Mouse (Mus musculus) midbrain, embryonic 11.5 days (tissue): ENCODE measurements around the gene Col6a3. TPM values are rescaled to one million over a fixed set of nuclear protein-coding genes. Genes with fewer than 3 reads are reported as not detected.

ENCODE experiments used
- ATAC-seq: fragments of 200-750 bp; cut with Nextera tagmentation; 2 replicates; pipeline ENCODE4 v1.8.0; 2017; ENCODE audit warnings: moderate TSS enrichment, moderate library complexity; ENCODE audit not compliant: low FRiP score
- DNase-seq: peaks from one replicate; pipeline ENCODE4 v3.0.0; 2015; ENCODE audit warnings: low spot score; ENCODE audit errors: missing footprints
- H3K27ac ChIP-seq: fragments of 300-500 bp; sonication (generic); 2 replicates; pipeline ENCODE4 v1.5.1; 2014; ENCODE audit warnings: low read depth, low read length
- H3K27me3 ChIP-seq: fragments of 300-500 bp; sonication (generic); 2 replicates; pipeline ENCODE4 v1.6.1; 2014; ENCODE audit warnings: mild to moderate bottlenecking, low read length, moderate library complexity, mixed read lengths; ENCODE audit not compliant: control insufficient read depth, insufficient read depth
- H3K36me3 ChIP-seq: fragments of 300-500 bp; sonication (generic); 2 replicates; pipeline ENCODE4 v1.6.1; 2014; ENCODE audit warnings: mild to moderate bottlenecking, low read length, moderate library complexity, mixed read lengths; ENCODE audit not compliant: control insufficient read depth, insufficient read depth
- H3K4me1 ChIP-seq: fragments of 300-500 bp; sonication (generic); 2 replicates; pipeline ENCODE4 v1.6.1; 2014; ENCODE audit warnings: low read length; ENCODE audit not compliant: control insufficient read depth, insufficient read depth
- H3K4me2 ChIP-seq: fragments of 300-500 bp; sonication (generic); 2 replicates; pipeline ENCODE4 v1.6.1; 2014; ENCODE audit warnings: mild to moderate bottlenecking, moderate library complexity
- H3K4me3 ChIP-seq: fragments of 300-500 bp; sonication (generic); 2 replicates; pipeline ENCODE4 v1.5.1; 2014; ENCODE audit warnings: low read depth, low read length
- H3K9ac ChIP-seq: fragments of 300-500 bp; sonication (generic); 2 replicates; pipeline ENCODE4 v1.6.1; 2014; ENCODE audit warnings: low read length
- H3K9me3 ChIP-seq: fragments of 300-500 bp; sonication (generic); 2 replicates; pipeline ENCODE4 v1.6.1; 2016; ENCODE audit warnings: low read length; ENCODE audit not compliant: control insufficient read depth
- WGBS: fragments of 180-500 bp; shearing (Covaris S2); extraction: QIAGEN DNeasy Blood & Tissue Kit; methylation state at CpG from one replicate; pipeline ENCODE4 v1.1.7; 2014; 5-methylcytosine and 5-hydroxymethylcytosine counted together
- polyA plus RNA-seq: library from polyadenylated mRNA; unstranded; fragments of >200 nt; fragmentation: Nextera tagmentation; extraction: Ambion mirVana; gene quantifications from 2 replicates; pipeline ENCODE4 v1.2.1, GENCODE M21; 2014

Col6a3 gene
- polyA plus RNA-seq, 1 experiment from 2014 or later: 6.7 TPM

DNA sequence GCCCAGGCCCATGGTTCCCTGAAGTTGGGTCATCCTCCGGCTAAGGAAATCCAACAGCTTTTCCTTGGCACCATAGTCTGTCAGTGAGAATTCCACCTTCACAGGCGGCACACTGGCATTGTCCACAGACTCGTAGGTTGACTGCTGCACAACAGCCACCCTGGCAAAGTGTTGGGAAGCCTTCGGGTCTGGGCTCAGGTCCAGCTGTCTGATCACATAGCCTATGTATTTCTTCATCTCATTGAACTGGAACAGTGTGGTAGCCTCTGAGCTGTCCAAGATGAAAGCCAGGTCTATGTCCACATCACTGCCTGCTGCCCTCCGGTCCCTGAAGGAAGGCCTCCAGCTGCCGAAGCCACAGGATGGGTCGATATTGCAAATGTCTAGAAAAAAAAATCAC, 64.7 kb downstream of the Col6a3 start:
- no peak for DNase-seq
- 84% methylated on average over 7 of the region's 7 CpGs for WGBS
- no peak for ATAC-seq
- Histone ChIP-seq H3K4me2 (no peak overlapping the region), H3K9ac (no peak overlapping the region), H3K27me3 (no peaks in the 10 kb centered on the region), H3K36me3 (no peaks in the 10 kb centered on the region), H3K4me3 (no peak overlapping the region), H3K4me1 (no peaks in the 10 kb centered on the region), H3K27ac (no peak overlapping the region), H3K9me3 (no peaks in the 10 kb centered on the region)

DNA sequence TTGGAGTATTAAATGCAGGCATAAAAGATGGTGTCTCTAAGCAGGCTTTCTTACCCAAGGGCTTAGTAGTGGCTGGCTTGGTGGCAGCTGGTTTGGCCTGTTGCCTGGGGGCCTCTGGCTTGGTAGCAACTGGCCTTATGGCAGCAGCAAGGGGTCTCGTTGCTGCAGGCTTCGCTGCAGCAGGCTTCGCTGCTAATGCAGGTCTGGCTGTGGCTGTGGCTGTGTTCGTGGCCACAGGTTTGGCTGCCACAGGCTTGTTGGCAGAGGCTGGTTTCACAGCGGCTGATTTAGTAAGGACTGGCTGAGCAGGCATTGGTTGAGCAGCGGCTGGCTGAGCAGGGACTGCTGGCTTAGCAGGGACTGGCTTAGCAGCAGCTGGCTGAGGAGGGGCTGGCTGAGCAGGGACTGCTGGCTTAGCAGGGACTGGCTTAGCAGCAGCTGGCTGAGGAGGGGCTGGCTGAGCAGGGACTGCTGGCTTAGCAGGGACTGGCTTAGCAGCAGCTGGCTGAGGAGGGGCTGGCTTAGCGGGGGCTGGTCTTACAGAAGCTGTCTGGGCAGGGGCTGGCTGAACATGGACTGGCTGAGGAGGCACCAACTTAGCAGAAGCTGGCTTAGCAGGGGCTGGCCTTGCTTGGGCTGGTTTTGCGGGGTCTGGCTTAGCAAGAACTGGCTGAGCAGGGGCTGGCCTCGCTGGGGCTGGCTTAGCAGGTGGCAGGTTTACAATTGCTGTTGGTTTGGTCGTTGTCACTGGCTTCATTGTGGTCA, 68.1 kb downstream of the Col6a3 start:
- peak; percentile 93 for DNase-seq
- 11% methylated on average over 10 of the region's 10 CpGs for WGBS
- Histone ChIP-seq H3K36me3 (no peaks in the 10 kb centered on the region), H3K4me2 (no peak overlapping the region), H3K4me3 (no peak overlapping the region), H3K27me3 (no peaks in the 10 kb centered on the region), H3K9me3 (no peaks in the 10 kb centered on the region), H3K27ac (peak overlapping the region; percentile 54), H3K9ac (no peak overlapping the region), H3K4me1 (no peaks in the 10 kb centered on the region)
- peak; percentile 94 for ATAC-seq

DNA sequence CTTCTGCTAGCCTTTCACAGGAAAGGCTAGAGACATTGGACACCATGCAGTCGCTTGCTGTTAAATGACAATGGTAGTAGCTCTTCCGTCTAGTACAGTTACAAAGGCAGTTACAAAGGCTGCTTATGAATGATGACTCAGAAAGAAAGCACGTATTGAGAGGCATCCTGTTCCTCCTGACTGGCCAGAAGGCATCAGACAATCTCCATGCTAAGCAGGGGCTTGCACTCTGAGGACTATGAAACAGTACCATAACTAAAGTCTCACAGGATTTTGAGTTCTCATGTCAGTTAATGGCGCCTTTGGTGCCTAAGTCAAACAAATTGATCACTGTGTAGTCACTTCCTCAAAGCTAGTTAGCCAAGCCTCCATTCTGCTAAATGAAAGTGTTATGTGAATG, 72.6 kb downstream of the Col6a3 start:
- H3K9ac ChIP-seq: no peak overlapping the region
- H3K27ac ChIP-seq: no peak overlapping the region
- no peaks in the 10 kb centered on the region for H3K9me3 ChIP-seq
- no peak overlapping the region for H3K4me3 ChIP-seq
- ATAC-seq (no peak), DNase-seq (no peak)
- H3K4me2 ChIP-seq: no peak overlapping the region
- H3K4me1 ChIP-seq: no peaks in the 10 kb centered on the region
- no peaks in the 10 kb centered on the region for H3K27me3 ChIP-seq
- no peaks in the 10 kb centered on the region for H3K36me3 ChIP-seq
- WGBS: 76% methylated on average over 4 of the region's 4 CpGs

DNA sequence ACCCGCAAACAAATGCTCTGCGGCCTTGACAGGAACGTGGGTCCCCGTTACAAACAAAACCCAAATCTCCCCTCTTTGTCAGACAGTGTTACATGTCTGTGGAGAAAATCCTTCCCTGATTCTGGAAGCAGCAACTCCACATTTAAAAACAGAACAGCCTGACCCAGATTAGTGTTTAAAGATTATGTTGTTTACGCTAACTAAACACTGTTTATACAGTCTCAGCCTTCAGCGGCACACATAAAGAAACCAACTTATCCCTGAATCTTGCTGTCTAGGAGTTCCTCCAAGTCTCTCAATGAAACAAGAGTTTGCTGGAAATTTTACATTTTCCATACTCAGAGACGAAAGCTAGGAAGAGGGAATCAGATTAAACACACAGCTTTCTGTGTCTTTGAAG, 73.7 kb downstream of the Col6a3 start:
- ATAC-seq (no peak), DNase-seq (no peak)
- Histone ChIP-seq H3K27ac (no peak overlapping the region), H3K4me1 (no peaks in the 10 kb centered on the region), H3K9ac (no peak overlapping the region), H3K4me2 (no peak overlapping the region), H3K27me3 (no peaks in the 10 kb centered on the region), H3K4me3 (no peak overlapping the region), H3K9me3 (no peaks in the 10 kb centered on the region), H3K36me3 (no peaks in the 10 kb centered on the region)
- WGBS: 81% methylated on average over 7 of the region's 7 CpGs

DNA sequence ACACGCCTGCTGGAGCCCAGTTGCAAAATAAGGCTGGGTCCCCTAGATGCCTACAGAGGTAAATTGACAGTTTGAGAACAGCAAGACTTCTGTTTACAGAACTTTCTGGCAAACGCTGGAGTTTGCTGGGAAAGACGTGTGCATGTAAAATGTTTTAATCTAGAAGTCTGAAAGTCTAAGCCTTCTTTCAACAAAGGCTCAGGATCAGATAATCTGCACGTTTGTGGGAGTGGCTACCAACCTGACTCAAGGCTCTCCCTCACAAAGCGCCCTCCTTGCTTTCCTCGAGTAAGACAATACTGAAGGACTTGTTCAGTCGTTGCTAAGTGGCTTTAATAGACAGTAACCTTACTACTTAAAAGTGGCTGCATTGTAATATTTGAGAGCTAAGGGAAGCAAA, 74.5 kb downstream of the Col6a3 start:
- no peaks in the 10 kb centered on the region for H3K36me3 ChIP-seq
- no peak overlapping the region for H3K4me3 ChIP-seq
- no peak for ATAC-seq
- no peaks in the 10 kb centered on the region for H3K4me1 ChIP-seq
- H3K27me3 ChIP-seq: no peaks in the 10 kb centered on the region
- no peak for DNase-seq
- 57% methylated on average over 7 of the region's 7 CpGs for WGBS
- no peak overlapping the region for H3K4me2 ChIP-seq
- no peak overlapping the region for H3K27ac ChIP-seq
- H3K9ac ChIP-seq: no peak overlapping the region
- no peaks in the 10 kb centered on the region for H3K9me3 ChIP-seq

DNA sequence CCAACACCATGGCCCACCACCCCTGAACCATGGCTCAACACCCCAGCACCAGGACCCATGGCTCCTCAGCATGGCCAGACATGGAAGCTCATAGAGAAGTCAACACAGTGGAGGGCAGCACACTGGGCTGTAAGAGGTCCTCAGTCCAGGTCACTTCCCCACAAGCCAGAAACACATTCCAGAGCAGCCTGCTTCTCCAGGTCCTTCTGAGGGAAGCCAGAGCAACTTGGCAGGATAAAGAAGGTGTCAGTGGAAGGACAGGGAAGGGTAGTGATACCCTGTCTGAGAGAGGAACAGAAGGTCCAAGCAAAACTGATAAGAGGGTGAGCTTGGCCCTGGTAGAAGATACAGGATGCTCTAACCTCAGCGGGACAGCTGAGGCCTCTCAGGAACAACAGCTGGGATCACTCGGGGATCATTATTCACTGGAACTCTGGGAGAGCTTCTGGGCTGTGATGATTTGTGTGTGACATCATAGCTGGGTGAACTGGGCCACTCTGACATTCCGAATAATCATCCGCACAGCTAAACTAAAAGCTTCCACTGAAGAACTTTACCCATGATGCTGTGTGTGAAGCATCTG, 85.6 kb downstream of the Col6a3 start:
- no peaks in the 10 kb centered on the region for H3K9me3 ChIP-seq
- no peak for ATAC-seq
- no peak overlapping the region for H3K27ac ChIP-seq
- no peak overlapping the region for H3K4me3 ChIP-seq
- no peaks in the 10 kb centered on the region for H3K4me1 ChIP-seq
- H3K4me2 ChIP-seq: no peak overlapping the region
- WGBS: 88% methylated on average over 4 of the region's 4 CpGs
- no peaks in the 10 kb centered on the region for H3K27me3 ChIP-seq
- no peak overlapping the region for H3K9ac ChIP-seq
- DNase-seq: peak; percentile 44
- H3K36me3 ChIP-seq: no peaks in the 10 kb centered on the region

DNA sequence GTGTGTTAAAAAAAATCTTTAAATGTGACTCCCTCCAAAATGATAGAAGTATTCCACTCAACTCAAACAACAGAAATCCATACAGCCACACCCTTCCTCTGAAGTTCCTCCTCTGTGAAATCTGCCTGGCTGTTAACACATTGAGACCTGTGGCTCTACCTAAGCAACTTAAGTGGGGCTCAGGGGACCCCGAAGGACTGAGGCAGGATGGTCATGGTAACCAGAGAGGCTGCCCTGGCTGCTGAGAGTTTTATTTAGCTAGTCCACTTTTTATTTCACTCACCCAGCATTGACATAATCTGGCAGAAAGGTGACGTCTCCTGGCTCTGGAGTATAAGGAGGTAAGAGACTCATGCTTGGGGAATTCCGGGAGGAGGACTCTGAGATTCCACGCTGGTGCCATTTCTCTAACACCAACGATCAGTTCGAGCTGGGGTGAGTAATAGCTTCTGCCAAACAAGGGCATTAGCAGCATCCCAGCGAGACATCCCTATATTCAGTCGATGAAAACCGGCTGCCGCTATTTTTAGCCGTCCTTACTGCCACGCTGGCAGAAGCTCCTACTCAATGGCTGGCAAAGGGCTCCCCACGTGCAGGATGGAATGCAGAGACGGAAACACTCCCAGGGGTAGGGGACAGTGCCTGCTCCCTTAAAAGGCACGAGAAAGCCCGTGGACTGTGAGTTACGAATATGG, 89.8 kb downstream of the Col6a3 start:
- no peaks in the 10 kb centered on the region for H3K9me3 ChIP-seq
- no peak overlapping the region for H3K4me2 ChIP-seq
- no peaks in the 10 kb centered on the region for H3K27me3 ChIP-seq
- no peak for ATAC-seq
- peak; percentile 74 for DNase-seq
- no peak overlapping the region for H3K27ac ChIP-seq
- 63% methylated on average over 17 of the region's 17 CpGs for WGBS
- H3K9ac ChIP-seq: no peak overlapping the region
- H3K4me1 ChIP-seq: no peaks in the 10 kb centered on the region
- no peaks in the 10 kb centered on the region for H3K36me3 ChIP-seq
- H3K4me3 ChIP-seq: no peak overlapping the region

DNA sequence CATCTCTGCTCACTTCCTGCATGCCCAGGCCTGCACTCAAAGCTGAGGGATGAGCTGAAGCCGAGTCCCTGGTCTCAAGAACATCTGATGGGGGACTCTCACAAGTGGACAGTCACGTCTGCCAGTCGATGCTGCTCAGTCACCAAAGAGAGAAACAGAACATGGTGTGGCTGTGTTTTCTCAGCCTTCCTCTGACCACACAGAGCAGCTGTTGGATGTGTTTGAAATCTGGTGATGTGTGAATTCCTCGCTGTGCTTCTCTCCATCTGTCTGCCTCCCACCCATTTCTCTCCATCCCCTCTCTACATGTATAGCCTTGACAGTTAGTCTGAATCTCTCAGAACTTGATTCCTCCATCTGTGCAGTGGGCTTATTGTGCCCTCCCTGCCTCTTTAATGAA, 92.5 kb downstream of the Col6a3 start:
- Histone ChIP-seq H3K4me3 (no peak overlapping the region), H3K9ac (no peak overlapping the region), H3K4me1 (no peaks in the 10 kb centered on the region), H3K9me3 (no peaks in the 10 kb centered on the region), H3K4me2 (no peak overlapping the region), H3K36me3 (no peaks in the 10 kb centered on the region), H3K27me3 (no peaks in the 10 kb centered on the region), H3K27ac (no peak overlapping the region)
- 89% methylated on average over 4 of the region's 4 CpGs for WGBS
- DNase-seq (peak; percentile 35), ATAC-seq (no peak)

DNA sequence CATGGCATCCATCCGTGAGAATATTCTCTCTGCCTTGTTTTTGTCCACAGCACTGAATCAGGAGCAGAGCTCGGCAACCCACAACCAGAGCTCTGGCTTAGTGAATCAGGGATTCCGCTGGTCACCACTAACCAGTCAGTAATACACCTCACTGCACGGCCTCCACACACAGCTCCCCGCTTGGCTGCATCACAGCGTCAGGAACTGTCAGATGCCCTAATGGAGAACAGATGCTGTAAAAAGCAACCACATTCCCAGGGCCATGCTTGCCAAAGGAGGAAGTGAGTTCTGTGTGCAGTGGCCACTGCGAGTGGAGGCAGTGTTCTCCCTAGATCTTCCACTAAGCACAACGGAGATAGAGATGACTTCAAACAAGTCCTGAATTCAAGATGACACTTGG, 93.6 kb downstream of the Col6a3 start:
- Histone ChIP-seq H3K27ac (no peak overlapping the region), H3K9me3 (no peaks in the 10 kb centered on the region), H3K4me1 (peaks cover 1% of the 10 kb centered on the region; the same call in 1 of the 2 replicates), H3K27me3 (no peaks in the 10 kb centered on the region), H3K4me3 (no peak overlapping the region), H3K4me2 (no peak overlapping the region), H3K9ac (no peak overlapping the region), H3K36me3 (no peaks in the 10 kb centered on the region)
- no peak for ATAC-seq
- WGBS: 75% methylated on average over 8 of the region's 8 CpGs
- DNase-seq: no peak
